15 mouse cellular contexts compared by ENCODE assay signal in the genomic region with DNA sequence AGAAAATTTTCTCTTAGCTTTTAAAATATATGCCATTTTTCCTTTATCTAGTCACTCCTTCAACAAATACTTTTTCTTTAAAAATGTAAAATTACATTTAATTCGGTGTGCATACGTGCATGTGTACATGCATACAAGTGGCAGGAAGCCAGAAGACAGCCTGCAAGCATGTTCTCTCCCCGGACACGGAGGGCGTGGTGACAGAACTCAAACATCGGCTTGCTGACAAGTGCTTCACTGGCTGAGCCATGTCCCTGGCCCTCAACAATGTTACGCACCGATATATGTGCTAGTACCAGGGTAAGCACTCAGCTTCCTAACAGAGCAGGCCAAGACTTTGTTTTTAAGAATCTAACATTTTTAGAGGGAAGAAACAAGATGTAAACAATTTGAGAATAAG. TPM values are rescaled to one million over a fixed set of nuclear protein-coding genes. Genes with fewer than 3 reads are reported as not detected.
DNase-seq lines count a peak whose midpoint lies in the region; ATAC-seq and TF ChIP-seq lines count a peak whose summit lies in the region.
"Had no signal": no experiment of that assay in that cellular context is flagged by ENCODE, and none has a peak within 500 bp of the region (broad histone marks: within the 10 kb centered on the region; RNA-seq: fewer than 3 reads in every experiment).

No protein-coding gene starts in this region.

- no peaks in the 10 kb centered on the region for H3K27me3 ChIP-seq in megakaryocyte, embryonic 14.5 days (replicated peaks)
- H3K27me3 ChIP-seq: hindbrain, embryonic 12.5 days had no signal

- DNase-seq in gastrocnemius, adult 2 months: peak; percentile 43
- DNase-seq in gastrocnemius, postnatal 10 days: no peak
- peak; percentile 39 for DNase-seq in heart, postnatal 4 days
- no peak for DNase-seq in spleen, postnatal 36 days (ENCODE audit: low spot score in 2 of 2)
- DNase-seq in gastrocnemius, postnatal 36 days: no peak
- DNase-seq: forebrain, postnatal 0 days; liver; thymus, postnatal 25 days had no signal

- H3K9me3 ChIP-seq in megakaryocyte, embryonic 14.5 days: no peaks in the 10 kb centered on the region
- H3K9me3 ChIP-seq: G1E; hindbrain, embryonic 12.5 days; midbrain, embryonic 10.5 days had no signal

- peaks cover 59% of the 10 kb centered on the region for H3K4me1 ChIP-seq in megakaryocyte, embryonic 14.5 days

- peaks cover 62% of the 10 kb centered on the region for H3K36me3 ChIP-seq in megakaryocyte, embryonic 14.5 days (replicated peaks; ENCODE audit: low read length)

- H3K27ac ChIP-seq in gastrocnemius, adult 2 months: peak overlapping the region; percentile 96
- H3K27ac ChIP-seq: hindbrain, embryonic 12.5 days; kidney, postnatal 0 days; midbrain, embryonic 10.5 days had no signal

- intact Hi-C loops in gastrocnemius, adult 2 months (cut with DNase I): loop anchor here (10.0 kb wide), 1 partner anchor 510 kb away; the partner anchor contains the start of gene Lmo4
- intact Hi-C loops in gastrocnemius, postnatal 36 days (cut with DNase I): no loop called here

- no peak for ATAC-seq in megakaryocyte, adult 5-6 weeks (ENCODE audit: poor library complexity, severe bottlenecking)
- ATAC-seq: forebrain, postnatal 0 days had no signal

- no peak for TF ChIP-seq CTCF in gastrocnemius, adult 2 months (IDR thresholded peaks at IDR 0.05)

- H3K4me3 ChIP-seq in gastrocnemius, adult 2 months: peak overlapping the region; percentile 47
- peak overlapping the region; percentile 42 for H3K4me3 ChIP-seq in megakaryocyte, embryonic 14.5 days (replicated peaks)
- H3K4me3 ChIP-seq: erythroblast, embryonic 14.5 days; hindbrain, embryonic 12.5 days; midbrain, embryonic 10.5 days had no signal

RNA-seq across cellular contexts. Expression of gene Sh3glb1, which starts 5.5 kb away (rescaled TPM):
- 100 to 1,000 TPM; 328 to 379 TPM for total RNA-seq in gastrocnemius, adult 2 months (2021)
- 100 to 1,000 TPM; 310 to 331 TPM for total RNA-seq in gastrocnemius, postnatal 10 days (2021)
- 36.0 and 37.9 TPM in 2 replicates for polyA plus RNA-seq in megakaryocyte, embryonic 14.5 days (2012; ENCODE audit: insufficient read depth, low replicate concordance)
- total RNA-seq in megakaryocyte, adult 5-6 weeks (2015): 255 and 267 TPM in 2 replicates
- total RNA-seq in megakaryocyte, adult 5-6 weeks (2017): 110 TPM in 2 replicates
- total RNA-seq in heart, postnatal 4 days (2021): 100 to 1,000 TPM; 260 to 261 TPM
- 100 to 1,000 TPM; 303 to 325 TPM for total RNA-seq in gastrocnemius, postnatal 36 days (2021)

RNA-seq across cellular contexts. Expression of gene Clca3a1, which starts 46.2 kb away (rescaled TPM):
- under 1 TPM in 1 of 2 experiments, not detected in 1; 0.15 TPM for total RNA-seq in gastrocnemius, adult 2 months (2021)
- under 1 TPM; 0.20 to 0.31 TPM for total RNA-seq in gastrocnemius, postnatal 10 days (2021)
- 0.16 TPM in 1 of 2 replicates, not detected in the other for polyA plus RNA-seq in megakaryocyte, embryonic 14.5 days (2012; ENCODE audit: insufficient read depth, low replicate concordance)
- 0.04 and 0.57 TPM in 2 replicates for total RNA-seq in megakaryocyte, adult 5-6 weeks (2015)
- total RNA-seq in megakaryocyte, adult 5-6 weeks (2017): 0.04 TPM in 1 of 2 replicates, not detected in the other
- total RNA-seq in heart, postnatal 4 days (2021): 10 to 100 TPM; 11.1 to 12.2 TPM
- under 1 TPM in 1 of 2 experiments, not detected in 1; 0.15 TPM for total RNA-seq in gastrocnemius, postnatal 36 days (2021)
- polyA plus RNA-seq: erythroblast, embryonic 14.5 days; midbrain, embryonic 10.5 days had no signal

Comparison
In these comparisons a context has a peak if more than half of its experiments do, and no peak if none do; other contexts are left out.
1. DNase-seq: peak in gastrocnemius, adult 2 months (single experiment) and heart, postnatal 4 days (single experiment); none in gastrocnemius, postnatal 10 days (single experiment), spleen, postnatal 36 days (0 of 2) and gastrocnemius, postnatal 36 days (0 of 2).
2. RNA of gene Clca3a1, which starts 46.2 kb away (total RNA-seq): 11.1 to 12.2 TPM in heart, postnatal 4 days; 0.20 to 0.31 TPM in gastrocnemius, postnatal 10 days, 0.15 TPM in gastrocnemius, adult 2 months, 0.15 TPM in gastrocnemius, postnatal 36 days and 0.04 to 0.57 TPM in megakaryocyte, adult 5-6 weeks; every median in the first group is over 4 times any median in the second.